In the genomic region with DNA sequence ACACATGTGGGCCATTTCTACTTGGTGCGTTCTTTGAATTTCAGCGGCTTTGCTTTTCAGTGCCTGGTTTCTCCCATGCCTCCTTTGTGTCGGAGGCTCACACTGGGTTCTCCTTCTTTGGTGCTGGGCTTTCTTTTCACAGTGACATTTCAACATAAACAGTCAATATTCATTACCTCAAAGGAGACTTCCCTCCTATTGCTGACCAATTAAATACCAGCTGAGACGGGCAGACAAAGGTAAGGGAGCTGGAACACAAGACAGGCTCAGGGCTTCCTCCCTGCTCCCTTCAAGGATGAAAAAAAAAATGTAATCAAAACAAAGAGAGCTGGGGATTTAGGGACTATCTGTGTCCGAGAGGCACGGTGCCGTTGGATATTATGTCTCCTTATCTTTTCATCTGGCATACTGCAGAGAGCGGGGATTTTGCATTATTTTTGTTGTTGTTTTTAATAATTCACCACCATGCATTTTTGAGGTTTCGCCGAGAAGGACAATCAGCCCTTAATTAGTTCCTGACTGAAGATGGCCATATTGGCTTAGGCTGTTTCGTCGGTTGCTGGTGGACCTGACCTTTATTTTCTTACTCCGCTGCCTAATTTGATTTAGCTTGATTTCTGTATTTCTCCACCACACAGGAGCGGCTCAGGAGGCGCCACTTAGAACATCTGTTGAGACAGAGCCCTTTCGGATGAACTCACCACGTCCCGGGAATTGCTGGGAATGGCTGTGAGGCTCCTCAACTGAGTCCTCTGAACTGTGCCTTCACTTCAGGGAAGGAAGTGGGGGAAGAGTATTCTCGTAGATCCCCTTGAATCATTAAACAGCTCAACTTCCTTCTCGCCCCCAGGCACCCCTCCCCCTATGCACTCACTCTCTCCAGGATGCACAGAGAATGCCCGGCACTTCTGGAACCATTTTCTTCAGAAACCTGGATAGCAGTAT, we compare ENCODE assay signal across 9 mouse cellular contexts.
A peak's percentile ranks its signal among the peaks of the same experiment; 100 is the strongest.
DNase-seq lines count a peak whose midpoint lies in the region; ATAC-seq and TF ChIP-seq lines count a peak whose summit lies in the region.
"Had no signal": no experiment of that assay in that cellular context is flagged by ENCODE, and none has a peak within 500 bp of the region (broad histone marks: within the 10 kb centered on the region; RNA-seq: fewer than 3 reads in every experiment).

No protein-coding gene starts in this region.

- TF ChIP-seq CTCF in kidney, adult 2 months (conservative IDR thresholded peaks at IDR 0.05; ENCODE audit: insufficient read depth, insufficient read length, low read depth, low read length), result no peak

- no peak overlapping the region for H3K4me3 ChIP-seq in kidney, adult 2 months (ENCODE audit: insufficient read depth, low read depth, low read length)
- H3K4me3 ChIP-seq in embryonic facial prominence, embryonic 12.5 days, result peak overlapping the region; percentile 30
- H3K4me3 ChIP-seq in intestine, embryonic 16.5 days (ENCODE audit: low read length), result peak overlapping the region; percentile 32
- 0 out of 2 replicates have a peak overlapping the region, but pooled peaks have one; percentile 0 for H3K4me3 ChIP-seq in neural tube, embryonic 11.5 days (ENCODE audit: low read depth, low read length)
- H3K4me3 ChIP-seq: megakaryocyte, embryonic 14.5 days had no signal

- peak overlapping the region; percentile 60 for H3K4me2 ChIP-seq in embryonic facial prominence, embryonic 12.5 days (replicated peaks)
- peak overlapping the region; percentile 50 for H3K4me2 ChIP-seq in intestine, embryonic 16.5 days (ENCODE audit: low read depth, low read length)
- peak overlapping the region; percentile 43 for H3K4me2 ChIP-seq in neural tube, embryonic 11.5 days (ENCODE audit: low read depth)

- 0 out of 2 replicates have a peak, but pooled peaks have one; percentile 41 for ATAC-seq in embryonic facial prominence, embryonic 12.5 days (ENCODE audit: insufficient number of reproducible peaks, insufficient read depth, low FRiP score, low TSS enrichment)
- no peak for ATAC-seq in intestine, embryonic 16.5 days
- ATAC-seq in neural tube, embryonic 11.5 days (ENCODE audit: insufficient read depth, low FRiP score, low TSS enrichment), result 0 out of 2 replicates have a peak, but pooled peaks have one; percentile 23
- ATAC-seq in frontal cortex, adult (ENCODE audit: low TSS enrichment), result no peak

- DNase-seq in kidney, adult 2 months, result peak; percentile 4
- DNase-seq in kidney, adult 9 months, result no peak
- DNase-seq in neural tube, embryonic 11.5 days (ENCODE audit: low spot score), result peak; percentile 53
- no peak for DNase-seq in gastrocnemius, adult 18-20 months (ENCODE audit: low spot score)
- DNase-seq in cerebellum, postnatal 36 days, result no peak

- H3K27ac ChIP-seq in kidney, adult 2 months (ENCODE audit: insufficient read depth, low read depth, low read length), result no peak overlapping the region
- H3K27ac ChIP-seq in embryonic facial prominence, embryonic 12.5 days, result no peak overlapping the region; the same call in 1 of the 2 replicates
- H3K27ac ChIP-seq in intestine, embryonic 16.5 days (ENCODE audit: low read length), result no peak overlapping the region
- H3K27ac ChIP-seq in neural tube, embryonic 11.5 days (ENCODE audit: low read depth, low read length), result no peak overlapping the region

- no peak for TF ChIP-seq POLR2A in kidney, adult 2 months (IDR thresholded peaks at IDR 0.05; ENCODE audit: low read depth, low read length)

- H3K9me3 ChIP-seq in embryonic facial prominence, embryonic 12.5 days, result no peaks in the 10 kb centered on the region
- H3K9me3 ChIP-seq in intestine, embryonic 16.5 days (ENCODE audit: control insufficient read depth, low read length), result no peaks in the 10 kb centered on the region
- H3K9me3 ChIP-seq in neural tube, embryonic 11.5 days (ENCODE audit: control insufficient read depth, low read length), result no peaks in the 10 kb centered on the region

- H3K27me3 ChIP-seq in kidney, adult 2 months (replicated peaks; ENCODE audit: control insufficient read depth, insufficient read depth, low read length), result no peaks in the 10 kb centered on the region; the same call in 1 of the 2 replicates
- H3K27me3 ChIP-seq in embryonic facial prominence, embryonic 12.5 days, result no peaks in the 10 kb centered on the region
- H3K27me3 ChIP-seq in intestine, embryonic 16.5 days (replicated peaks; ENCODE audit: control insufficient read depth, insufficient read depth, low read length), result no peaks in the 10 kb centered on the region
- peaks cover 32% of the 10 kb centered on the region for H3K27me3 ChIP-seq in neural tube, embryonic 11.5 days (ENCODE audit: control insufficient read depth, insufficient read depth, low read length)
- H3K27me3 ChIP-seq: megakaryocyte, embryonic 14.5 days had no signal

- no peaks in the 10 kb centered on the region for H3K36me3 ChIP-seq in kidney, adult 2 months (ENCODE audit: control insufficient read depth, insufficient read depth, low read length)
- no peaks in the 10 kb centered on the region for H3K36me3 ChIP-seq in embryonic facial prominence, embryonic 12.5 days
- H3K36me3 ChIP-seq in intestine, embryonic 16.5 days (ENCODE audit: control insufficient read depth, insufficient read depth, low read length), result no peaks in the 10 kb centered on the region
- no peaks in the 10 kb centered on the region for H3K36me3 ChIP-seq in neural tube, embryonic 11.5 days (ENCODE audit: control insufficient read depth, insufficient read depth, low read length)

- H3K4me1 ChIP-seq in kidney, adult 2 months (ENCODE audit: control insufficient read depth, insufficient read depth, low read length), result no peaks in the 10 kb centered on the region
- peaks cover 8% of the 10 kb centered on the region; the same call in 1 of the 2 replicates for H3K4me1 ChIP-seq in embryonic facial prominence, embryonic 12.5 days
- H3K4me1 ChIP-seq in intestine, embryonic 16.5 days (ENCODE audit: control insufficient read depth, insufficient read depth, low read length), result no peaks in the 10 kb centered on the region
- H3K4me1 ChIP-seq in neural tube, embryonic 11.5 days (ENCODE audit: control insufficient read depth, insufficient read depth, low read length), result no peaks in the 10 kb centered on the region
- H3K4me1 ChIP-seq: megakaryocyte, embryonic 14.5 days had no signal

- WGBS in kidney, adult 2 months, result 17% methylated on average over 21 of the region's 21 CpGs
- WGBS in embryonic facial prominence, embryonic 12.5 days, result 3% methylated on average over 21 of the region's 21 CpGs
- 20% methylated on average over 21 of the region's 21 CpGs for WGBS in intestine, embryonic 16.5 days
- WGBS in neural tube, embryonic 11.5 days, result 4% methylated on average over 21 of the region's 21 CpGs

- H3K9ac ChIP-seq in embryonic facial prominence, embryonic 12.5 days, result no peak overlapping the region
- H3K9ac ChIP-seq in intestine, embryonic 16.5 days (ENCODE audit: low read depth, low read length), result peak overlapping the region; percentile 1; the same call in 1 of the 2 replicates
- H3K9ac ChIP-seq in neural tube, embryonic 11.5 days (ENCODE audit: low read length), result peak overlapping the region; percentile 46

Comparison
In these comparisons a context has a peak if more than half of its experiments do, and no peak if none do; other contexts are left out.
1. DNase-seq: peak in kidney, adult 2 months (single experiment) and neural tube, embryonic 11.5 days (single experiment); none in kidney, adult 9 months (single experiment), gastrocnemius, adult 18-20 months (single experiment) and cerebellum, postnatal 36 days (0 of 2).
2. ATAC-seq: peak in embryonic facial prominence, embryonic 12.5 days (single experiment) and neural tube, embryonic 11.5 days (single experiment); none in intestine, embryonic 16.5 days (single experiment) and frontal cortex, adult (single experiment).
3. Peak in every context shown above with its lines, with median percentiles within 50 percentile points of each other: H3K4me2 ChIP-seq.